Mouse (Mus musculus) brain, embryonic 14.5 days (tissue): ENCODE data around the gene Tlnrd1. TPM values are rescaled to one million over a fixed set of nuclear protein-coding genes. Genes with fewer than 3 reads are reported as not detected.

Source experiments
- DNase-seq: peaks from one replicate; pipeline ENCODE4 v3.0.0-alpha.2; 2011; ENCODE audit warnings: low read depth
- CTCF ChIP-seq: fragments of 200-500 bp; IDR thresholded peaks from 2 replicates; pipeline ENCODE4 v1.5.1; 2012; ENCODE audit warnings: inconsistent platforms, mild to moderate bottlenecking, moderate library complexity, borderline replicate concordance; ENCODE audit not compliant: insufficient read depth, insufficient read length; ENCODE audit errors: extremely low read depth
- POLR2A ChIP-seq: fragments of 200-500 bp; IDR thresholded peaks from 2 replicates; pipeline ENCODE4 v1.6.1; 2012; ENCODE audit warnings: mild to moderate bottlenecking, inconsistent platforms, borderline replicate concordance; ENCODE audit not compliant: poor library complexity, insufficient read depth, insufficient read length, severe bottlenecking; ENCODE audit errors: extremely low read depth
- polyA plus RNA-seq: library from polyadenylated mRNA; depleted of rRNA; stranded (reverse); fragments of >200 nt; gene quantifications from 2 replicates; pipeline ENCODE4 v1.2.3, GENCODE M21; 2012; rRNA removed

Gene Tlnrd1
- polyA plus RNA-seq, 1 experiment = 28.0 TPM

GRCm38 (mm10) chr7:83838525-83839224 lies 45.4 kb downstream of the Tlnrd1 start:
- TF ChIP-seq POLR2A (no peak), CTCF (no peak)
- no peak for DNase-seq

Other genes starting within 250 kb of the Tlnrd1 start
- 0.82 and 1.2 TPM in 2 replicates for gene Il16, start 138.6 kb downstream of the Tlnrd1 start, polyA plus RNA-seq
- gene Cfap161, start 89.4 kb downstream of the Tlnrd1 start, polyA plus RNA-seq = 0.45 and 0.52 TPM in 2 replicates
- gene Mesd, start 161 bp upstream of the Tlnrd1 start, polyA plus RNA-seq = 19.9 and 26.3 TPM in 2 replicates
- 1.0 and 2.2 TPM in 2 replicates for gene Cemip, start 202.2 kb upstream of the Tlnrd1 start, polyA plus RNA-seq